Mouse (Mus musculus) retina, embryonic 14.5 days (tissue): ENCODE measurements around the gene Nedd8.
A peak's percentile ranks its signal among the peaks of the same experiment; 100 is the strongest.

Experiments
- DNase-seq: peaks from one replicate; pipeline ENCODE4 v3.0.0-alpha.2; 2015; ENCODE audit warnings: low spot score

The Nedd8 gene

GRCm38 (mm10) chr14:55671833-55672740 is at the start of gene Nedd8, which contains the start of gene Gmpr2:
Gene Nedd8, minus strand, starts transcription at chr14:55672124.
Gene Gmpr2, plus strand, starts transcription at chr14:55671941.
- DNase-seq = peak; percentile 93

- no peak for DNase-seq
Observed at GRCm38 (mm10) chr14:55721076-55721475, 49.2 kb upstream of the Nedd8 start.

- DNase-seq = no peak
Observed at GRCm38 (mm10) chr14:55720666-55721065, 48.7 kb upstream of the Nedd8 start.

- no peak for DNase-seq
Observed at GRCm38 (mm10) chr14:55719737-55720136, 47.8 kb upstream of the Nedd8 start.

DNA sequence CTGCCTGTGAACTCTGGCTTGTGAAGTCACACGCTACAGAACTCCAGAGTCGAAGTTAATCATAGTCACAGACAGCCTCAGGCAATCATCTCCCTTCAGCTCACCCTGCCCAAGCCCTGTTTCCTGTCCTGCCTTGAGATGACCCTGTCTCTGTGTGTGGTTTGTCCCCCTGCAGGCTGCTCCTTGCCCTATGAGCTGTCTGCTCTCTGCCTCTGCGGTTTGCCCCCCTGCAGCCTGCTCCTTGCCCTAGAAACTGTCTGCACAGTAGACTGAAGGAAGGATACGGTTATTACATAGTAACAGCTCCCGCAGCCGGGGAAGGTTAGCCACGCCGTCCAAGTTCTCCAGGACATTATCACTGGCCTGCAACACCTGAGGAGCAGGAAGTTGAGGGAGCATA is 45.0 kb upstream of the Nedd8 start:
- no peak for DNase-seq

DNA sequence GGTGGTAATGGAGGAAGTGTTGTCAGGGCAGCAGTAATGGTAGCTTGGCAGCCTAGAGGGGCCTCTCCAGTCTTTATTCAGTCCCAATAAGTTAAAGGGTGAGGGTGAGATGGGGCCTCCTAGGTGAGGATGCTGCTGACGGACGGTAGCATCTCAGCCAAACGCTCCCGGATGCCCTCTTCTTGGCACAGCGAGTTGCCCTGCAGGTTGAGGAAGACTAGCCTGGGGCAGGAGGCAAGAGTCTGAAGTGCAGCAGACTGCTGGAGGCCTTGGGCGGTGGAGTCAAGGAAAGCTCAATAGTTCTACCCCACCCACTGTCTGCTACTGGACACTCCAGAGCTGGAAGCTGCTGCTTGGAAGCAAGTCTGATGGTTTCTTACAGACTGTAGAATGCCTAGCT is 44.3 kb upstream of the Nedd8 start:
- no peak for DNase-seq

- no peak for DNase-seq
Observed at GRCm38 (mm10) chr14:55714893-55715292, 43.0 kb upstream of the Nedd8 start.

- DNase-seq = no peak
Observed at GRCm38 (mm10) chr14:55713729-55714122, 41.8 kb upstream of the Nedd8 start, which contains the start of gene Tgm1. Gene Tgm1, minus strand, starts transcription at chr14:55713926.

GRCm38 (mm10) chr14:55713007-55713728 is 41.2 kb upstream of the Nedd8 start:
- peak; percentile 28 for DNase-seq

GRCm38 (mm10) chr14:55711786-55712185 is 39.9 kb upstream of the Nedd8 start:
- no peak for DNase-seq

- DNase-seq = no peak
Observed at GRCm38 (mm10) chr14:55709509-55709908, 37.6 kb upstream of the Nedd8 start.

DNA sequence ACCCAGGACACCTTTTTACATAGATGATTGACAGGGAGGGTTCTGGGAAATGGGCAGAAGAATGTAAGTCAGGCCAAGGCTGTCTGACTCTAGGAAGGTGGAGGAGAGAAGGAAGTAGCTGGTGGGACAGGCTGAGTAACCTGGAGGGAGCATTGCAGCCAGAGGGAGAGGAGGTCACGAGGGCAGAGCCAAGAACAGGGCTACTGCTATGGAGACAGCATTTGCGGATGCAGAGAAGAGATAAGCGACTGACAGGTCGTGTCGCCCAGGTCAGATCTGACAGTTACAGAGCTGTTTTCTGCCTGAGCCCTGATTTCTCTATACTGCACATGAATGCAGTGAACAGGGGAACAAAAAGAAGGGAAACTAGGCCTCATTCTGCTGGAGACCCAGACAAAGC is 35.5 kb upstream of the Nedd8 start:
- no peak for DNase-seq

- DNase-seq = no peak
Observed at GRCm38 (mm10) chr14:55706051-55706600, 34.2 kb upstream of the Nedd8 start.

GRCm38 (mm10) chr14:55702761-55703160 is 30.8 kb upstream of the Nedd8 start:
- no peak for DNase-seq

- DNase-seq = no peak
Observed at GRCm38 (mm10) chr14:55701131-55701530, 29.2 kb upstream of the Nedd8 start.

DNA sequence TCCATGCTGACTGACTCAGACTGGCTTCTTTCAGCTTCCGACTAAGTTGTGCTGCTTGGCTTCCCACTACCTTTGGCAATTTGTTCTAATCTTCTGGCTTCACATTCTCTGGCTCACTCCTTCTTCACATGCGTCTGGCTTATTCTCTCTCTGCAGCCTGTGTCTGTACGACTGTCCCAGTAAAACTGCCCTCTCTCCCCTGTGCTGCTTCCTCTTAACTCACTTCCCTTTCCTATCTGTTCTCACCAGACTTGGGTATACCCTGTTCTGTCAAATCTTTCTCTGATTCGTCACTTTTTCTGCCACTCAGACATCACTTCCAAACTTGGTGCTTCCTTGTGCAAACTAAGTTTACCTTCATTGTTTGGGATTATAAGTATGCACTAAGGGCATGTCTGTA is 25.3 kb upstream of the Nedd8 start:
- no peak for DNase-seq

GRCm38 (mm10) chr14:55689433-55689832 is 17.5 kb upstream of the Nedd8 start:
- no peak for DNase-seq

GRCm38 (mm10) chr14:55682118-55682493 is 10.2 kb upstream of the Nedd8 start:
- no peak for DNase-seq

- peak; percentile 96 for DNase-seq
Observed at GRCm38 (mm10) chr14:55681160-55682117, 9.5 kb upstream of the Nedd8 start, which contains the start of gene Tinf2. Gene Tinf2, minus strand, starts transcription at chr14:55681820.

DNA sequence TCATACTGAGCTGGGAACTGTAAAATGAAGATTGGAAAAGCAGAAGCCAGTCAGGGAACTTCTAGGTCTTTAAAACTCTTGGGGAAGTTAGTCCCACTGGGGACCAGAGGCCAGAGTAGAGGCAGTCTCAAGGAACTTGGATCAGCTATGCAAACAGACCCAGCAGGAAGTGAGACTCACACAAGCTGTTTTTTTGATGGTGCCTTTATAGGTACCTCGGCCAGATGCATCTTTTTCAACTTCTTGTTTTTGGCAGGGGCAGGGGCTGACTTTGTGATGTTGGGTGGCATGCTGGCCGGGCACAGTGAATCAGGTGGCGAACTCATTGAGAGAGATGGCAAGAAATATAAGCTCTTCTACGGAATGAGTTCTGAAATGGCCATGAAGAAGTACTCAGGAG is 5.7 kb upstream of the Nedd8 start:
- no peak for DNase-seq

DNA sequence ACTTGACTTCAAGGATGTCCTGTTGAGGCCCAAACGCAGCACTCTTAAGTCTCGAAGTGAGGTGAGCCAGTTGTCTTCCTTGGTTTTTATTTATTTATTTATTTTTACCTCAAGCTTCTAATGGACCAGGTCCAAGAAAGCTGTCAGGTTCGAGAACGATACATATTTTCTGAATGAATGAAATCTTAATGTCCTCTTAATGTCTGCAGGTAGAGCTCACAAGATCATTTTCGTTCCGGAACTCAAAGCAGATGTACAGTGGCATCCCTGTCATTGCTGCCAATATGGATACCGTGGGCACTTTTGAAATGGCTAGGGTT is 777 bp upstream of the Nedd8 start:
- DNase-seq = no peak

- no peak for DNase-seq
Observed at GRCm38 (mm10) chr14:55671486-55671832, 465 bp downstream of the Nedd8 start.
